Mouse (Mus musculus) lung, adult 18-20 months (tissue): ENCODE measurements around the gene March4.

Source experiments
- DNase-seq, 2 experiments: peaks; one replicate each; pipeline ENCODE4 v3.0.0; 2022; ENCODE audit warnings: mixed read lengths in 2 of 2

March4 gene

DNA sequence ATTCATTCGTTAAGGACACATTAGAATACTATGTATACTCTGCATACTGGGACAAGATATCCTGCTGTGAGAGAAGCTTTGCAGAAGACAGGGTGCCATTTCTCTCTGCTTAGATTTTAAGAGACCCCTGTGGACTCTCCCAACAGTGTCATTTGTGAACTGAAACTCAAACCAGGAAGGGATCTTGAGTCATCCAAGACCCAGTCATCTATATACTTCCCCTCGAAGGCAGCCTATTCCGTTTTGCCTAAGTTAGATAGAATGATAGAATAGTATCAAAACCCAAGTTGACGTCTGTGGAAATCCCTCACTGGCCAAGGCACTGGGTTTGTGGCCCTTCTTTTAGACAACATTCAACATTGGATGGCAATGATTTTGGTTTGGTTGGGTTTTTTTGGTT lies 7.5 kb downstream of the March4 start:
- DNase-seq, result no peak

DNA sequence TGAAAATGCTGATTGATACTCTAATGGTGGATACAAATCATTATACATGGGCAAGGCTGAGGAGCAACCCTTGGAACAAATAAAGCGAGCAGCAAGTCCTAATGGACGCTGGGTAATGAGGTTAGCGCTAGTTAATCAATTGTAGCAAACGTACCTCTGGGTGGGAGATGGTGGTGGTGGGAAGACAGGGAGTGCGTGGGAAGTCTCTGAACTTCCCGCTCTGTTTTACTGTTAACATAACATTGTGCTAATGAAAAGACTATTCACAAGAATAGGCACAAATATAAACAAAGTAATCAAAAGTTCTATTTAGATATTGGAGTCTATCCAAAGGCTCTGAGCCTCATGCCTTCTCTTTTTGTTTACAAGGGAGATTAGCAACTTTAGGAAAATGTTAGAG lies 13.1 kb downstream of the March4 start:
- DNase-seq, result no peak

DNA sequence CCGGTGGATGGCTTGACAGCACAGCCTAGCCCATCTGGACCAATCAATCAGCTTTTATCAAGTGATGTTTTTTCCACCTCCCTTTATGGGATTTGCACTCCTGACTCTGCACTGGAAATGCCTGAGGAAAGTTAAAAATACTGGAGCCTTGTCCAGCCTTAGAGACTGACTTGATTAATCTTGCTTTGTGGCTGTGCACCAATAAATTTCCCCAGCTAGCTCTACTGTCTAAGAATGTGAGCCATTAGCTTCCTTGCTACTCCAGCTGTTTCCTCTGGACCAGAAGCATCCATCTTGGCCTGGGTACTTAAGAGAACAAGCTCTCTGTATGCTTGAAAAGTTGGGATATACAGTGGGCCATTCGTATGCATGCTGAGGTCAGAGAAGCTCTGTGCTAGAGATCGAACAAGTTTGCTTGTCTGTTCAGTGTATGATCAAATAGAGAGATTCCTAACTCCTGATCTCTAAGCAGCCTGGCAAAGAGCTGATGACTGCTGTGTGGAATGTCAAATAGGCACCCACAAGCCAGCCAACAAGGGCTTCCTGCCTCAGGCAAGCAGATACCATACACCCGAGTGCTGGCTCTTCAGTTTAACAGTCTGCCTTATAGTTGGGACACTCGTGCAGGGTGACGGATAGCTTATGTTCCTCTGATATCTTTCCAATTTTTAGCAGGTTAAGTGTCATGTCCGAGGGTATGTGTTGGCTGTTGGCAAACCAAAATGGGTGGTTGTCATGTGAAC lies 25.8 kb downstream of the March4 start:
- no peak for DNase-seq

DNA sequence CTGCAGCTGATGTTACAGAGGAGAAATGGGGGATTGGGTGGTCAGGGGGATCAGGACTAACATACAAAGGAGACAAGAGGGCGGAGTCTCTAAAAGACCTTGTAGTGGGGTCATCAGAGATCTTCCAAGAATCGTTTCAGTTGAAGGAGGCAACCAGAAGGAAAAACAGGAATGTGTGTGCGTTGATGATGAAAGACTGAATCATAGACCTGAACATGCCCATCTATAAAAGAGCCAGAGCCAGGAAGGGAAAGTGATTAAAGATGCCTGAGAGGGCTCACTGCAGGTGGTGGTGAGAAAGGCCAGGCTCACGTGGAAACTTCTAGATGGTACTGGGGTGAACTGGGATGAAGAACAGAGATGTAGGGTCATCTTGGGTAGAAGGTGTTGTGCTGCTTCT lies 27.2 kb downstream of the March4 start:
- DNase-seq, result no peak

DNA sequence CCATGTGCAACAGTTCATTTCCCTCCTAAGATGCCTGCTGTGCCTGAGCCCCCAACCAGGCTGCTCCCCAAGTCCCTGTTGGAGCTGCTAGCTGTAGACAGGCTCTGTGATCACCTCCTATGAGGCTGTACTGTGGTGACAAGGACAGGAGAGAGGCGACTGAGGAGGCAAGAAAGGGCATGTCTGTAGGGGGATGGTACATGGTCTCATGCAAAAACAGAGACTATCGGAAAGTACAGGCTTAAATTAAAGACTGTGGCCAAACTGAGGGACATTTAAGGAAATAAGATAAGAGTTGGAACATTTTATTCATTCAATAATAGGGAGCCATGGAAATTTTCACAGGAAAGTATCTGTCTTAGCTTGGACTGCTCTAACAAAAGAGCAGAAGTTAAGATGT lies 29.1 kb downstream of the March4 start:
- no peak for DNase-seq

DNA sequence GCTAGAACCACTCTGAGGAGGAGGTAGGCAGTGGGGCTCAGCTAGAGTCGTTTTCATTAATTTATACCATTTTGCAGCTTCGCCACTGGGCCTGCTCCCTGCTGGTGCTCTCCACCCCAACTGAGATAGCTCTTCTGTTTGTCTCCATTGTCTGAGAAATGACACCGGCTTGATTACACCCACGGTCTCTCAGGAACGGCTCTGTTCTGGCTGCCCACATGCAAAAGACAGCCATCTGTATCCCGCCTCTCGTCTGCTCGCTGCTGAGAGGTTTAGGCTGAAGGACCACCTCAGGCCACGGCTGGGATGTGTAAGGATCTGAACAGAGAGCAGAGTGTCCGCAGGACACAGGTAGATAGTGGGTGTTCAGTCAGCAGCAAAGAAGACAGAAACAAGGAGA lies 30.5 kb downstream of the March4 start:
- DNase-seq, result no peak

DNA sequence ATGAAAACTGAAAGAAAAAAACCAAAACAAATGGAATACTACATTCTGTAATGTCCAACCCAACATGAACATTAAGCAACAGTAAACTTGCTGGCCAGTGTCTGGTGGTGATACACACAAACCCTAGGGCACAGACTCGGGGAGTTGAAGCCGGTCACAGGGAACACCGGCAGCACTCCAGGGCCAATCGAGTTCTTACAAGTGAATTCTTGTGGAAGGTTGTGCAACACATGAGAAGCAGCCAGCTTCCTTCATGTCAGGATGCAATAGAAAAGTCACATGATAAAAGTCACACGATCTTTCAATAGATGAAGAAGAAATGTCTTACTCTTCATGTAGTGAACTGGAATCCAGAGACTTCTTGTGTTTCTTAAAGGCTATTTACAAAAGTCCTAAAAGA lies 39.1 kb downstream of the March4 start:
- peak; percentile 63 to 78 for DNase-seq

DNA sequence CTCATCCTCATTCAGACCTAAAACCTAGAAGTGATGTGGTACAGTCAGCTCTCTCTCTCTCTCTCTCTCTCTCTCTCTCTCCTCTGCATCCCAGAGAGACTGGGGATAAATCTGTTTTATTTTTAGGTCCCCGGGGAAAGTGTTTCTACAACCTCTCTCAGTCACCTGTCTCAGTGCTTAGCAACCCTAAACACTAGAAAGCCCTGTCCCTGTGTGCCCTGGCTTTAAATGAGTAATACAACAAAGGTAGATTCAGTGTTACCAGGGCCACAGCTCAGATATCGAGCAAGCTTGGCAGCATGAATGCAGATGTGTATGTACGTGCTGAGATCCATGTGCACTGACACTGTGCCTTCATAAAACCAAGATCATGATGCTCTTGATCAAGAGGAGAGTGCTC lies 43.3 kb downstream of the March4 start:
- no peak for DNase-seq

DNA sequence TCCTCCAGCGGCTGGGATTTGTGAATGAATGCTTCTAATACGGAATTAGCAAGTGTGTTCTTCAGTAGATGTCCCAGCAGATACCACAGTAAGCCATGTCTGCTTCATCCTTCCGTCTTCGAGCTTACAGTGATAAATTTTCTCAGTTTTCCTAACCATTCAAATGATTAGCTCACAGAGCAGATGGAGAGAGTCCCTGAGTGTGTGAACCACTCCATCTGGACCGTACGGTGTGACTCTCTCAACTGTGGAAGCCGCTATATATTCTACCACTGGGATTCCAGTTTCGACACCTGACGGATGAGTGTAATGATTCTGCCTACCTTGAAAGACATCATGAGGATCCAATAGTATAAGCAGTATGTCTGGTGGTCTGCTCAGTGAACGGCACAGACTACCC lies 44.1 kb downstream of the March4 start:
- DNase-seq, result no peak

DNA sequence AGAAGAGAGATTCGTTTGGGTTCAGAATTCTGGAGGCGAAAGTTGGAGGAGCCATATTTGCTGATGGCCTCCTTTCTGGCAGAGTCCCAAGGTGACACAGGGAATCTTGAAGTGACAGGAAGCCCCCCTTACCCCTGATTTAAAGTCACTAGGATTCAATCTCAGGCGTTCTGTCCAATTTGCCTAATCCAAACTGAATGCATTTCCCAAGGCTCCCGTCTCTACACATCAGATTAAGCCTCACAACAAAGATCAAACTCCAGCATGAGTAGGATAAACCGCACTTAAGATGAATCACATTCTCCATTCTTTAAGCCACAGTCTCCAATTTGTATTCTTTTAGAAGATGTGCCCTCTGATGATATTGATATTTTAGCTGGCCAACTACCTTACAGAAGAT lies 45.4 kb downstream of the March4 start:
- DNase-seq, result no peak

DNA sequence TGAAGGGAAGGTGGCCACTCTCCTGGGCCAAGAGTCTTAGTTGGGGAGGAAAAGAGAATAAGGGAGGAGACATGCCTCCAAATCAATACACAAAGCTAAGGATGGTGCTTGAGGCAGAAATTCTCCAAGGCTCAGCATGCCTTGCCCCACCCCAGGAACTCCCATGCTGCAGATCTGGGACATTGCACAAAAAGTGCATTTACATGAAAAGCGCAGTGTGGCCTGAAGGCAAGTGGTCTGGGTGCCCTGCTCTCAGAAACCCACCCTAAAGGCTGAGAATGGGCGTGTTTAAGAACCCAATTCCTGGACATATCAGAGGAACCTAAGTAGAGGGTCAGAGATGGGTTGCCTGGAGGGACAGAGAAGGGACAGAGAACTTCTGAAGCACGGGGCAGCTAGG lies 45.9 kb downstream of the March4 start:
- DNase-seq, result no peak

DNA sequence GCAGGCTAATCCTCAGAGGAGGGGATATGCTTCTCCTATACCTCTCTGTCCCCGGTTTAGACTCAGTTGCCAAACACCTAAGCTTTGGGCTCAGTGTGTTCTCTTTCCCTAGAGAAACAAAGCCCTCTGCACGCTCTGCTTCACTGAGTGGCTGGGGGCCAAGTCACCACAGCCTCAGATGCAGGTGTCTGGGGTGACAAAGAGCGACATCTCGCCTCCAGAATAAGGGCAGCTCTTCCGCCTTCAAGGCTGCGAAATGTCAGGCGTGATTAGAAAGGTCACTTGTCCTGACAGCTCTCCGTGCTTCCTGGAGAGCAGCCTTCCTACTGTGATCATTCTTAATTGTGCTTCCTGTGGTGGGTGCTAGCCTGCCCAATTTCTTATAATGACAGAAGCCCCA lies 46.5 kb downstream of the March4 start:
- DNase-seq, result no peak

DNA sequence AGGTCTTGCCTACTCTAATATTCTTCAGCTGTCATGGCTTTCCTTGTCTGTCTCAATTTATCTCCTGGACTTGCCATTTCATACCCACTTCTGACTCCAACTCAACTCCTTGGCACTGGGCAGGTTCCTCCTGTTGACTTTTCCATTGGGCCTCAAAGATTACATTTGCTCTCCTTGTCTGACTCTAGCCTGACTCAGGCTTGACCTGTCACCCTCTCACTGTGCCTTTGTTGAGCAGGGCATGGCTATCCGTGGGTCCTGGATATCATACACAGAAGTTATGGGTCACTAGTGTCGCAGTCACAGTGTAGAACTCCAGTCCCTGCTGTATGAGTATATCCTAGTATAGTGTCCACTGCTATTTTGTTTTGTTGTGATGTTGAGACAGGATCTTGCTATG lies 60.1 kb downstream of the March4 start:
- DNase-seq, result no peak

DNA sequence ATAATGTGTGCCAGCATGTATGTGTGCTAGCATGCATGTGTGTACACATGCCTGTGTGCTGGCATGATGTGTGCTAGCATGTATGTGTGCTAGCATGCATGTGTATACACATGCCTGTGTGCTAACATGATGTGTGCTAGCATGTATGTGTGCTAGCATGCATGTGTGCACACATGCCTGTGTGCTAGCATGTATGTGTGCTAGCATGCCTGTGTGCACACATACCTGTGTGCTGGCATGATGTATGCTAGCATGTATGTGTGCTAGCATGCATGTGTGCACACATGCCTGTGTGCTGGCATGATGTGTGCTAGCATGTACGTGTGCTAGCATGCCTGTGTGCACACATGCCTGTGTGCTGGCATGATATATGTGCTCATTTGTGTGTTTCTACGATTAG lies 67.7 kb downstream of the March4 start:
- no peak for DNase-seq

DNA sequence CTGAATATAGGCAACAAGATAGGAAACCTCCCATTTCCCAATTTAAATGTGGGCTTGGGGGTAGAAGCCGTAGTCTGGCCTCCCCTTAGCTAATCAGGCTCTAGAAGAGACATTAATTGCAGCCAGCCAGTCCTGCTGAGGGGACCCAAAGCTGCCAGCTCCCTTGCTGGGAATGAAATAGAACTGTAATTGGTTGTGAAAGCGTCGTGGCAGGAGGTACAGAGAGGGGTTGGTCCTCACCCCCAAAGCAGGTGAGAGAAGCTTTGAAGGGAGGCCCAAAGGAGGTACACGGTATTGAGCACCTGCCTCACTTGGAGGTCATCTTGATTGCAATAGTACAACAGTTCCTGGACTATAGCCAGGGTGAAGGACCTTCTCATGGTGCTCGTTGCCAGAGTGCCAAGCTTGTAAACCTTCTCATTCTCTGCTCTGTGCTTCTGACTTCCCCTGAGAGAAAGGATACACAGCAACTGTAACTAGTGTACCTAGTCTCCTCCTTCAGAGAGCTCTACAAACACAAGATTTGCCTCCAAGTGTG lies 68.2 kb downstream of the March4 start:
- DNase-seq, result peak; percentile 31 to 75

DNA sequence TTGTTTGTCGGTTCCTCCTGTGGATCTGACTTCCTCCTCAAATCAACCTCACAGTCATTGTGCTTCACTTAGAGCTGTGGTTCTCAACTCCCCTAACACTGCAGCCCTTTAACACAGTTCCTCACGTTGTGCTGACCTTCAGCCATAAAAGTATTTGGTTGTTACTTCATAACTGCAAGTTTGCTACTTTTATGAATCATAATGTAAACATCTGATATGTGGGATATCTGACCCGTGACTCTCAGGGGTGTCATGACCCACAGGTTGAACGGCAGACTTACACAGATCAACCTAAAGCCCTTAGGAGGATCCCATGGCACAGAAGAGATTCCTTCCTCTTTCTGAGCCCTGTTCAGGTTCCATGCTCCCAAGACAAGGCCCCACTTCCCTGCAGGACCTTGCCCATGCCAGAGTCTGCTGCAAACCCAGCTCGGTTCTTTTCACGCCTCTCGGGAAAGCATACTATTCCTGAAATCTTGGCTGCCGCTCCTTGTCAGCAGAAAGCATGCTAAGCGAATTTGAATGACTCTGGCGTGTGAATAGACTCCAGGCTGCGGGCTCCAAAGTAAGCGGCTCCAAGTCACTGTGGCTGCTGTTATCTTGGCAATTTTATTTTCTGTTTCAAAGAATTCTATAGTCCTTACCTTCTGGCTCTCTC lies 71.7 kb downstream of the March4 start:
- no peak for DNase-seq

DNA sequence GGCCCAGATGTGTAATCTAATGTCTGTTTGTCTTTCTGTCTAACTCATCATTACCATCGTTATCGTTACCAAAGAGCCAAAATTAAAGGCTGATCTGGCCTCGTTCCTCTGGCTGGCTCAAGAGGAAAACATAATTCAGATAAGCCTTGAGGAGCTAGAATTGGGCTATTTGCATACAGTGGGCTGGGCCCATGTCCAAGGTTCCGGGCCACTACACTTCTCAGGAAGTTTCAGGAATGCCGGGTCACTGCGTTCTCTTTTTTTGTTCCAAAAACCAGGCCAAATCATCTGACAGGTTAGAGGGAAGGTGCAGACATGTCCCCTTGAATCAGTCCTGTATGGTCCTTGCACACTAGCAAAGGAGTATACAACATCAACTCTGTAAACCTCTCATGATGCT lies 74.2 kb downstream of the March4 start:
- peak; percentile 54 to 58 for DNase-seq

DNA sequence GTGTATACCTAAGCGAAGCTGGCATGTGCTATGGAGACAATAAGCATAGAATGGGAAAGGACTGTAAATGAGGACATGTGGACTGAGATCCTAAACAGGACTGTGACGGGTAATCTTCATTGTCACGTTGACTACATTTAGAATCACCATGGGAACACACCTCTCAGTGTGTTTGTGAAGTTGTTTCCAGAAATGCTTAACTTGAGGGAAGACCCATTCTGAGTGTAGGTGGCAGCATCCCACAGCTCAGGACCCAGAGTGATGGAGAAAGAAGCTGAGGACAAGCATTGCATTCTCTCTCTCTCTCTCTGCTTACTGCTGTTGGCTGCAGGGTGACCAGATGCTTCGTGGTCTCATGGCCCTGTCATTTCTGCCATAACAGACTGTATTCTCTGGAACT lies 79.1 kb downstream of the March4 start:
- no peak for DNase-seq

DNA sequence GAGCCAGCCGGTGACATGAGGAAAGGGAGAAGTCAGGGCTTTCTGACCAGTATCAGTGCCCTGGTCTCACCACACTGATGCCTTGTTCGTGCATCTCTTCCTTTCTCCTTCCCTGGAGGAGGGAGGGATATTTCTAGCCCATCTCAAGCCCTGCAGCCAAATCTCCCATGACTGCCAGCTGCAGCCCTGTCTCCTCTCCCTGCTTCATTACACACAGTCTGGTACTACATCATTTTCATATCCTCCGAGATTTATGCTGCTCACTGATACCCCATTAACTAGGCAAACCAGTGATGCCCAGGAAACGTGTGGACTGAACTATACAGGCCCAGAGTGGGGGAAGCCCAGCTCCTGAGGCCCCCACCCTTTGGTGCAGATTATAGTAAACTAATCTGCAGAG lies 80.8 kb downstream of the March4 start:
- DNase-seq, result no peak

DNA sequence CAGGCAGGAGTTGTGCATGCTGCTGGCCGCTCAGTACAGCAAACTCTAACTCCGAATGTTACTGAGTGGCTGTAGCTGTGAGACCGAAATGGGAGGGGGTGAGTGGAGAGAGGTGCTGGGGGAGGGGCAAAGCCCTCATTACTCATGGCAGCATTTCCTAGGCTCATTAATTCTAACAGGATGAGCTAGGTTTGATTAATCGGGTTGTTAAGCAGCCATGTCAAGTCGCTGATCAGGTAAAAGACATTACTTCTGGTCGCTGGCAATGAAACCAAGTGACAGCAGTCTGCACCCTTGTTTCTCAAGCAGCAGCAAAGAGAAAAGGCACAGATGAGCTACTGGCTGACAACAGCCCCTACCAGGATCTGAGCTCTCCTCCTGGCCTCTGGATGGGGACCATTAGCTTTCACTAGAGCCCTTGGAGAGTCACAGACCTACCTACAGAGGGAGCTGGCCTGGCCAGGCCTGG lies 82.0 kb downstream of the March4 start:
- DNase-seq, result no peak

DNA sequence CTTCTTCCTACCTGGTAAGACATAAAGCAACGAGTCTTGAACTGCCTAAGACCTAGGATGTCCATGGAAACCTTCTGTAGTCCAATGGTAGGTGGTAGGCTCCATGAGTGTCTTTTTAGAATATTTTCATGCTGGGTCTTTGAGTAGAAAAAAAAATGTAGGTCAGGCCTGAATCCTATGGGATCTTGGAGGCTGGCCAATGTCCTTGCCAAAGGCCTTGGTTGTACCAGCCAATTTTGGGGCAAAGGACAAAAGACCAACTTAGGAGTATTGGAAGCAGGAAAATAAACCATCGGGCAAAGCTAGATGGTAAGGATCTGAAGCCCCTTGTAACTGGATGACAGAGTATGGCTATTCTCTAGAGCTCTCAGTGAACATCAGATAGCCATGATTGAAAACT lies 83.9 kb downstream of the March4 start:
- no peak for DNase-seq

DNA sequence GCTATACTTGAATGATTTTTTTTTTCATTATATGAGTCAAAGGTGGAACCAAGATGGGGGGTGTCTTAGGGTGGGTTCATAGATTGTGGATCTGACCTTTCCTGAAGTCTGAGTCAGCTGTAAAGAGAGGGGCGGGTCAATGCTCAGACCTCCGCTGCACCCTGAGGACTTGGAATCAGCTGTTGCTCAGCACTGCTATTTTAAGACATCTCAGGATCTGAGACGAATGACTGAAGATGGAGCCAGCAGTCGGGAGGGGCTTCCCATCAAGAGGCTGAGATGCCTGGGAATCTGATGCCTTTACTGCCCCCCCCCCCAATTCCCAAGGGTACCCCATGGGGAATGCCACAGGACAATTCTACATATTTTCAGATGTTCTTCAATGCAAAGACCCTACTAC lies 85.9 kb downstream of the March4 start:
- no peak for DNase-seq

DNA sequence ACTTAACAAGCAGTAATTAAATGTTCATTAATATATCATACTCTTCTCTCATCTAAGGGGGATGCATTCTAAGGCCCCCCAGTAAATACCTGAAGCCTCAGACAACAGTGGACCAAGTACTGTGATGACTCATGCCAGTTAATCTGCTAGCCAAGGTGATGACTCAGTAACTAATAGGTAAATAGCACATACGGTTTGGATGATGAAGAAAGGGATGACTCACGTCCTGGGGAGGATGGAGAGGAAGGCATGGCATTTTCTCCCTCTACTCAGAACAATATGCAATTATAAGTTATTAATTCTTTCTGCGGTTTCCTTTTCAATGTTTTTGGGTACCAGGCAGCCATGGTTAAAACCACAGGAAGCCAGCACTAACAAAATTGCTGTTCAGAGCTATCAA lies 87.0 kb downstream of the March4 start:
- DNase-seq, result no peak

DNA sequence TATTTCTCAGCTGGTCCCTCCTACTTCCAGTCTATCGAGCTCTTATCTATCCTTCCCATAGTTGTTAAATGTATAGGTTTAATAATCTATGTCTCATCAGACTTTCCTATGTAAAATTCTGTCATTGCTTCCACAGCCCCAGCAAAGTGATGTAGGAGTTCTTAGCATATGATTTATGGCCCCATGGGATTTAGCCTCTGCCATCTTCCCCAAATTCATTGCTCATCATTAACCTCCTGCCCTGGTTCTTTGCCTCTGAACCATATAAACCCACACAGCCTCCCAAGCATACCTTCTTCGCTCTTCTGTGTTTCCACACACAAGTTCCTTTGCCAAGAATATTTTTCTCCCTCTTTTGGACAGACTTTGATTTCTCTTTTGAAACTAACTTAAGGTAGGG lies 94.0 kb downstream of the March4 start:
- no peak for DNase-seq

DNA sequence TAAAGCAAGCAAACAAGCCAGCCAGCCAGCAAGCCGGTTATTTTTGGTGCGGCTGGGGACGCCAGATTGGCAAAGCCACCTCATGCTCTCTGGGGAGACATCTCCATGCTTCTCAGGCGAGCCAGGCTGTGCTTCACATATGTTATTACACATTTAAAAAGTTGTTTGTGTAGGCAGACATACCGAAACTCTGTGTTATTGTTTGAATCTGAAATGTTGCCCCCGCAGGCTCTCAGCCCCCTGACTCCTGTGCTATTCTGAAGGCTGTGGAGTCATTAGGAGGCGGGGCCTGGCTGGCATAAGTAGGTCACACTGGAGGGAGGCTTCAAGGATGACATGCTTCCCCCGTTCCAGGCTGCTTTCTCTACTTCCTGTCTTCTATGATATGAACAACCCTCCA lies 97.6 kb downstream of the March4 start:
- DNase-seq, result no peak
